Mouse (Mus musculus): ENCODE measurements around the gene Fkbp5.

- TF ChIP-seq POLR2A (IDR thresholded peaks at IDR 0.05; ENCODE audit: low read depth, low read length) (no peak), CTCF (IDR thresholded peaks at IDR 0.05; ENCODE audit: extremely low read depth, insufficient read length, insufficient replicate concordance, low read depth, low read length) (no peak)
These were observed 148.3 kb downstream of the Fkbp5 start for GRCm38 (mm10) chr17:28369056-28369455.

All from small intestine, adult 2 months (tissue).